Mouse (Mus musculus): Measurements from ENCODE around the gene Npm1.

Npm1 gene

GRCm38 (mm10) chr11:33162998-33163506 is at the start of gene Npm1:
Gene Npm1 (minus strand): TSS chr11:33163206.
- peak; percentile 99 to 100 for DNase-seq

- DNase-seq, result peak in 1 of 2 experiments; percentile 1
Measured at GRCm38 (mm10) chr11:33207411-33207810, 44.4 kb upstream of the Npm1 start.

DNA sequence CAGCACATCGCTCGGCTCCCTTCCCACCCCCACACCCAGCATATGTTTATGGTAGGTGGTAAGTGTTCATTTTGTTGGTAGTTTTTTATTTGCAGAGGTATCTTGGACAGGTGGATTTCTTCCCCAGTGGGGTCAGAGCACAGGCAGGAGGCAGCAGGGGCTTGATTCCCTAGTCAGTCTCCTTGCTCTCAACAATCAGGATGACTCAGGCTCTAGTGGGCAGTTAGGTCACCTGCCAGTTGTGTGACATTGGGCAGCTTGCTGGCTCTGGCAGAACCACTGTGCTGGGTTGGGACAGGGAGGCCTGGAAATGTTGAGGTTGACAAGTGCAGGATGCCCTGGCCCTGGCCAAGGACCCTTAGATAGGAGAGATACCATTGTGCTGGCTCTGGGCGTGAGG is 42.0 kb upstream of the Npm1 start:
- no peak for DNase-seq

- no peak for DNase-seq
Measured at GRCm38 (mm10) chr11:33204329-33204705, 41.3 kb upstream of the Npm1 start.

- DNase-seq, result no peak
Measured at GRCm38 (mm10) chr11:33203383-33204328, 40.6 kb upstream of the Npm1 start, which contains the start of gene Tlx3. Gene Tlx3 (minus strand): TSS chr11:33203589.

GRCm38 (mm10) chr11:33202972-33203371 is 40.0 kb upstream of the Npm1 start:
- DNase-seq, result no peak

GRCm38 (mm10) chr11:33202296-33202695 is 39.3 kb upstream of the Npm1 start:
- DNase-seq, result no peak

- DNase-seq, result no peak
Measured at GRCm38 (mm10) chr11:33201626-33202010, 38.6 kb upstream of the Npm1 start.

- peak in 1 of 2 experiments; percentile 52 for DNase-seq
Measured at GRCm38 (mm10) chr11:33200764-33201625, 38.0 kb upstream of the Npm1 start.

DNA sequence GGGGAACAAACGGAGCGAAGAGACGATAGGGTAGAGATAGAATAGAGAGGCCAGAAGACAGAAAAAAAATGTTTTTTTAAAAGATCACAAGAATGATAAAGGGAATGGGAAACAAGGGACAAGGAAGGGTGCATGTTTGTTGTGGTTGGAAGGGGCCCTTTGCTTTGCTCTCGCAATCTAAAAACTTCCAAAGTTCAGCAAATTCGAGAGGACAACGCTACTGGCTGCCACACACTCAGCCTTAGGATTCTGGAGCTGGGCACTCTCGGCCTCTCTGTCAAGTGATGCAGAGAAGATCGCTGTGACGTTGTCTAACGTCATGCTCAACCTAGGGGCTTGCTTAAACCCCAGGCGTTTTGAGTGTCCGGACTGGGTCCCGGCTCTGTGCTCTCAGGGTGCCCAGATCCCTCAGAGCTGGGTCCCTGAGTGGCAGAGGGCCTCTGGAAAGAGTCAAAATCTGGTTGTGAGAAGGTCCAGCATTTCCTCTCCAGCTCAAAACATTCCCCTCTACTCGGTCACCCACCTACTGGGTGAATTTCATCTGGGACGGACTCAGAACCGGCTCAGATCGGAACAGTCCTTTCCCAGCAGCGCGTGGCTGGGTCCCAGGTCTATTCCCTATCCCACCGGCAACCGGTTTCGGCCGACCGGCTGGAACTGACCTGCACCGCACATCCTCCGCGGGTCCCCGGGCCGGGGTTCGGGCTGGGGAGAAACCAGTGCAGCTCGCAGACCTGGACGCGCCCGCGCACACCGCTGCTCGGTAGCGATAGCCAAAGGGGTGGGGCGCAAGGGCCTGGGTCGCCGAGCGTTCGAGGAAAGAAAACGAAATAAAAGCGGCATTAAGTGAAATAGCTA is 37.1 kb upstream of the Npm1 start:
- DNase-seq, result no peak

GRCm38 (mm10) chr11:33199117-33199514 is 36.1 kb upstream of the Npm1 start:
- no peak for DNase-seq

DNA sequence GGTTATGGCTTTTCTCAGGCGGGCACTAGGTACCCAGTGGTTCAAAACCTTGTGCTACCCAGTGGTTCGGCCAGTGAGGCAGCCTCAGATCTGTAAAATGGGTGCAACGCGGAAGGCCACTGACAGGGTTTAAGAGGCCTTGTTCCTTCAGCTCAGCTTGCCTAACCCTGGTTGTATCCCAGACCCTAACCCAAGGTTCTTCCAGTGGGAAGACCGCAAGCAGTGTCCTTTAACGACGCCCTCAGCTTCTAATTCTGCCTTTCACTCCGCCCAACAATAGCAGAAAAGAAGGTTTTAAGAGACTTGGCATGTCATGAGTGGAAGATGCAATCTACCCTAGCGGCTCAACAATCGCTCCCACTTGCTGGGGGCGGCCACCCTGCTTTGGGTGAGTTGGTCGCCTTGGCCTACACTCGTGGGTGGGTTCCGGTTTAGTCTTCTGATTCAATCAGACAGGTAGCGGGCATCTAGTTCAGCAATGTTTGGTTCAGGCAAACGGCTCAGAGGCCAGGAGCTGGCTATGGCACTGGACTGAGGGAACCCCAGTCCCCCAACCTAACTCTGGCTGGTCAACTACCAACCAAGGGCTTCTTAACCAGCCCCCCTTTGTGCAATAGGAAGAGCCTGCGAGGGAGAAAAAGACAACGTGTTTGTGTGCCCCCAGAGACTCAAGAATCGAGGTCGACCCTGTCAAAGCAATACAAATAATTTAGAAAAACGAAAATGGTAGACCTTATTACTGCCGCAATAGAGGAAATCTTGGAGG is 35.5 kb upstream of the Npm1 start:
- no peak for DNase-seq

GRCm38 (mm10) chr11:33197673-33198072 is 34.7 kb upstream of the Npm1 start:
- no peak for DNase-seq

DNA sequence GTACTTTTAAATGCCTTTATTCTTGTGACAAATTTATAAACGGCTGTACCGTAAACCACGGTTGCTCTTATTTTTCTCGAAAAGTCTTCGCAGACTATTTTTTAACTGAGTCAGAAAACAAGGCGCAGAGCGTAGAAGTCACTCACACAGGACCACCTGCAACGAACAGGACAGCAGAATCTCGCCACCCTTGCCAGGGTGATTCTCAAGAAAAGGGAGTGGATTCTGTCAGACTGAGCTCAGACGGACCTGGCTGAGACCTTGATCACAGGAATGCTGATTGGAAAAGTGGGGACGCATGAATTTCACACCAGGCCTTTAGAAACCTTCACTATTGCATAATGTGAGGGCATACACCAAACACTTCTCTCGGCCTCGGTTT is 34.1 kb upstream of the Npm1 start:
- no peak for DNase-seq

DNA sequence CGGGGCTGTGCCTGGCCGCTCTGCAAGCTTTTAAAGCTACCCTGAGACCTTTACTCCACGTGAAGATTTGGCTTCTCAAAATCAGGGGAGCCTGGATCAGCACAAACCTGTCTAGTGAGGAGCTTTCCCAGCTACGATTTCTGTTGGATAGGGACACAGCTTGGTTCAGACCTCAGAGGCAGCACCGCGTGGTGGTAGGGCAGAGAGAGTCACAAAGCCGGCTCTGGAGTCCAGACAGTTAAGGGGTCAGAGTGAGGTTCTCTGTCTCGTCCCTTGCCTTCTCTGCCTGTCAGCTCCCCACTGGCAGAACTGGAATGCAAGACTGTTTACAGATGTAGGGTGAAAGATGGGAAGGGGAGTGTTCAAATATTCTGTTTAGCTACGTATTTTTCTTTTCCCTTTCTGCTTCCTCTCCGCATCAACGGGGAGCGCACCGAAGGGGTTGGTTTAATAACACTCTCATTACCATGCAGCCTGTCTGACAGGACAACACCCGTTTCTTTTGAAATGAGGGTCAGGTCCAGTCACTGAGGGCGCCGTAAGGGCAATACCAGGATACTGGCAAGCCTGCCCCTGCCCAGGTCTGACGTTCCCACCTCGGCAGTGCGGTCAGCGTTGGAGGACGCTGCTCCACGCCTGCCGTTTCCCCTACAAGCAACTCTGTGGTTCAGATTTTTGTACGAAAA is 33.6 kb upstream of the Npm1 start:
- no peak for DNase-seq

GRCm38 (mm10) chr11:33195531-33196446 is 32.8 kb upstream of the Npm1 start:
- no peak for DNase-seq

- DNase-seq, result no peak
Measured at GRCm38 (mm10) chr11:33195061-33195460, 32.1 kb upstream of the Npm1 start.

- DNase-seq, result no peak
Measured at GRCm38 (mm10) chr11:33193695-33194094, 30.7 kb upstream of the Npm1 start.

DNA sequence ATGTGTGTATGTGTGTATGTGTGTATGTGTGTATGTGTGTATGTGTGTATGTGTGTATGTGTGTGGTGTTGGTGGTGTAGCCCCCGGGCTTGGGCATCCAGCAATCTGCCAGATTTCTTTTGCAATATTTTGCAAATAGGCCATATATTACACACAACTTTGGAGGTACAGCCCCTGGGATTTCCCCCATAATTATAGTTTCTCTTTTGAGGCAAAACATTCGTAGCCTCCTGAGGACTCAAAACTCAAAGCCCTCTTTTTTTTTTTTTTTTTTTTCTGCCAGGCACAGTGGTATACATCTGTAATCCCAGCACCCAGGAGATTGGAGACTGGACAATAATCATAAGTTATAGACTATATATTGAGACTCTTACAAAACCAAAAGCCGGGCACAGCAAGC is 18.8 kb upstream of the Npm1 start:
- no peak for DNase-seq

GRCm38 (mm10) chr11:33180701-33181116 is 17.7 kb upstream of the Npm1 start:
- DNase-seq, result no peak
